Mouse (Mus musculus) CH12.LX (cell line): Measurements from ENCODE around the gene Serpinb13. TPM values are rescaled to one million over a fixed set of nuclear protein-coding genes. Genes with fewer than 3 reads are reported as not detected.

Experiments used
- DNase-seq: peaks from one replicate; pipeline ENCODE4 v3.0.0-alpha.2; 2013; ENCODE audit errors: extremely low read depth
- H3K27ac ChIP-seq: 2 replicates; pipeline ENCODE4 v1.5.1; 2012; ENCODE audit warnings: low read depth, mild to moderate bottlenecking, control low read depth, moderate library complexity; ENCODE audit not compliant: insufficient read depth
- H3K27me3 ChIP-seq: replicated peaks from 2 replicates; pipeline ENCODE3; 2012; ENCODE audit warnings: inconsistent platforms
- H3K36me3 ChIP-seq, 2 experiments: replicated peaks in 1 of 2; 2 replicates each; pipeline versions ENCODE3 to v1.6.1; 2012; ENCODE audit warnings: inconsistent platforms in 1 of 2, low read length in 1 of 2, mild to moderate bottlenecking in 1 of 2, mixed read lengths in 1 of 2, moderate library complexity in 1 of 2; ENCODE audit not compliant: control insufficient read depth in 1 of 2, insufficient read depth in 1 of 2
- H3K4me1 ChIP-seq, 2 experiments: 2 replicates each; pipeline ENCODE4 v1.6.1; 2012; ENCODE audit warnings: inconsistent platforms in 1 of 2, moderate library complexity in 1 of 2; ENCODE audit not compliant: insufficient read depth in 2 of 2, control insufficient read depth in 1 of 2
- H3K4me2 ChIP-seq: 2 replicates; pipeline ENCODE4 v1.6.1; 2012; ENCODE audit warnings: low read depth, mild to moderate bottlenecking, control low read depth; ENCODE audit not compliant: poor library complexity, insufficient read depth, severe bottlenecking
- H3K4me3 ChIP-seq, 3 experiments: fragments of 150-350 bp in 1 of 3; sonication (generic) in 1 of 3; replicated peaks in 1 of 3; 2 replicates each; pipeline versions ENCODE3 to v1.5.1; 2011 to 2012; ENCODE audit warnings: low read depth in 2 of 3, low read length in 2 of 3, mild to moderate bottlenecking in 2 of 3, moderate library complexity in 2 of 3, control low read depth in 1 of 3, improper control_type of control experiment in 1 of 3, inconsistent platforms in 1 of 3, mixed read lengths in 1 of 3; ENCODE audit not compliant: poor library complexity in 1 of 3
- H3K79me2 ChIP-seq: replicated peaks from 2 replicates; pipeline ENCODE4 v1.6.1; 2012; ENCODE audit warnings: mild to moderate bottlenecking, moderate library complexity; ENCODE audit not compliant: control insufficient read depth, poor library complexity, insufficient read depth, severe bottlenecking; ENCODE audit errors: extremely low read depth
- H3K9ac ChIP-seq: 2 replicates; pipeline ENCODE4 v1.6.1; 2012; ENCODE audit warnings: low read depth, mild to moderate bottlenecking, control low read depth, moderate library complexity; ENCODE audit not compliant: insufficient read depth
- H3K9me3 ChIP-seq: replicated peaks from 2 replicates; pipeline ENCODE3; 2012; ENCODE audit warnings: low read length, inconsistent platforms, mixed read lengths
- BHLHE40 ChIP-seq: IDR thresholded peaks from 2 replicates; pipeline ENCODE4 v1.6.1; 2011; ENCODE audit warnings: mild to moderate bottlenecking, low read depth, low read length, improper control_type of control experiment
- CHD2 ChIP-seq: IDR thresholded peaks from 2 replicates; pipeline ENCODE4 v1.6.1; 2011; ENCODE audit warnings: low read length, improper control_type of control experiment
- CTCF ChIP-seq, 2 experiments: IDR thresholded peaks in 1 of 2; conservative IDR thresholded peaks in 1 of 2; 2 replicates each; pipeline ENCODE4 v1.5.1; 2011 to 2012; ENCODE audit warnings: low read depth in 2 of 2, low read length in 2 of 2, improper control_type of control experiment in 1 of 2, inconsistent platforms in 1 of 2, mild to moderate bottlenecking in 1 of 2, moderate library complexity in 1 of 2
- ELF1 ChIP-seq: IDR thresholded peaks from 2 replicates; pipeline ENCODE4 v1.6.1; 2014; ENCODE audit warnings: low read depth, mild to moderate bottlenecking, inconsistent platforms, low read length, improper control_type of control experiment
- EP300 ChIP-seq: IDR thresholded peaks from 2 replicates; pipeline ENCODE4 v1.6.1; 2011; ENCODE audit warnings: low read length, improper control_type of control experiment
- ETS1 ChIP-seq: conservative IDR thresholded peaks from 2 replicates; pipeline ENCODE4 v1.6.1; 2012; ENCODE audit warnings: low read depth, mild to moderate bottlenecking, inconsistent platforms, low read length, improper control_type of control experiment, moderate library complexity
- GABPA ChIP-seq: IDR thresholded peaks from 2 replicates; pipeline ENCODE4 v1.6.1; 2012; ENCODE audit warnings: low read depth, low read length, improper control_type of control experiment, inconsistent platforms; ENCODE audit not compliant: insufficient replicate concordance
- HCFC1 ChIP-seq: IDR thresholded peaks from 2 replicates; pipeline ENCODE4 v1.6.1; 2012; ENCODE audit warnings: low read depth, mild to moderate bottlenecking, inconsistent platforms, low read length, improper control_type of control experiment
- IRF4 ChIP-seq: IDR thresholded peaks from 2 replicates; pipeline ENCODE4 v1.6.1; 2014; ENCODE audit warnings: low read depth, mild to moderate bottlenecking, inconsistent platforms, low read length, improper control_type of control experiment
- JUN ChIP-seq: IDR thresholded peaks from 2 replicates; pipeline ENCODE4 v1.6.1; 2011; ENCODE audit warnings: low read depth, mild to moderate bottlenecking, low read length, improper control_type of control experiment, moderate library complexity; ENCODE audit not compliant: insufficient read depth
- JUND ChIP-seq: conservative IDR thresholded peaks from 2 replicates; pipeline ENCODE4 v1.6.1; 2011; ENCODE audit warnings: low read depth, low read length, improper control_type of control experiment
- KAT2A ChIP-seq: IDR thresholded peaks from 2 replicates; pipeline ENCODE4 v1.6.1; 2012; ENCODE audit warnings: low read length, improper control_type of control experiment, inconsistent platforms; ENCODE audit not compliant: insufficient replicate concordance
- MAFK ChIP-seq: IDR thresholded peaks from 2 replicates; pipeline ENCODE4 v1.6.1; 2011; ENCODE audit warnings: low read length, improper control_type of control experiment; ENCODE audit not compliant: insufficient replicate concordance
- MAX ChIP-seq: IDR thresholded peaks from 2 replicates; pipeline ENCODE4 v1.6.1; 2011; ENCODE audit warnings: low read length, improper control_type of control experiment
- MAZ ChIP-seq: IDR thresholded peaks from 2 replicates; pipeline ENCODE4 v1.6.1; 2012; ENCODE audit warnings: low read depth, mild to moderate bottlenecking, inconsistent platforms, low read length, improper control_type of control experiment, moderate library complexity
- MEF2A ChIP-seq: IDR thresholded peaks from 2 replicates; pipeline ENCODE4 v1.6.1; 2014; ENCODE audit warnings: low read depth, mild to moderate bottlenecking, inconsistent platforms, low read length, improper control_type of control experiment, borderline replicate concordance
- MXI1 ChIP-seq: IDR thresholded peaks from 2 replicates; pipeline ENCODE4 v1.6.1; 2011; ENCODE audit warnings: mild to moderate bottlenecking, low read depth, low read length, improper control_type of control experiment
- MYC ChIP-seq: IDR thresholded peaks from 2 replicates; pipeline ENCODE4 v1.6.1; 2011; ENCODE audit warnings: low read depth, mild to moderate bottlenecking, improper control_type of control experiment, low read length
- NELFE ChIP-seq: IDR thresholded peaks from 2 replicates; pipeline ENCODE4 v1.6.1; 2011; ENCODE audit warnings: low read depth, low read length, improper control_type of control experiment
- NRF1 ChIP-seq: IDR thresholded peaks from 2 replicates; pipeline ENCODE4 v1.6.1; 2014; ENCODE audit warnings: low read depth, mild to moderate bottlenecking, inconsistent platforms, low read length, improper control_type of control experiment, moderate library complexity
- PAX5 ChIP-seq: IDR thresholded peaks from 2 replicates; pipeline ENCODE4 v1.6.1; 2012; ENCODE audit warnings: low read length, inconsistent platforms, mixed read lengths
- POLR2A ChIP-seq: IDR thresholded peaks from 2 replicates; pipeline ENCODE4 v1.6.1; 2011; ENCODE audit warnings: low read depth, mild to moderate bottlenecking, improper control_type of control experiment, low read length
- POLR2AphosphoS2 ChIP-seq: IDR thresholded peaks from 2 replicates; pipeline ENCODE4 v1.6.1; 2011; ENCODE audit warnings: low read depth, low read length, improper control_type of control experiment
- RCOR1 ChIP-seq: conservative IDR thresholded peaks from 2 replicates; pipeline ENCODE4 v1.6.1; 2012; ENCODE audit warnings: low read depth, mild to moderate bottlenecking, inconsistent platforms, low read length, improper control_type of control experiment
- SIN3A ChIP-seq: IDR thresholded peaks from 2 replicates; pipeline ENCODE4 v1.6.1; 2012; ENCODE audit warnings: low read length, improper control_type of control experiment, inconsistent platforms
- TCF12 ChIP-seq: IDR thresholded peaks from 2 replicates; pipeline ENCODE4 v1.6.1; 2014; ENCODE audit warnings: low read depth, mild to moderate bottlenecking, inconsistent platforms, low read length, improper control_type of control experiment
- USF1 ChIP-seq: IDR thresholded peaks from 2 replicates; pipeline ENCODE4 v1.6.1; 2014; ENCODE audit warnings: low read depth, mild to moderate bottlenecking, inconsistent platforms, low read length, improper control_type of control experiment
- USF2 ChIP-seq: conservative IDR thresholded peaks from 2 replicates; pipeline ENCODE4 v1.6.1; 2011; ENCODE audit warnings: low read depth, low read length, improper control_type of control experiment
- ZC3H11A ChIP-seq: IDR thresholded peaks from 2 replicates; pipeline ENCODE4 v1.6.1; 2012; ENCODE audit warnings: low read depth, mild to moderate bottlenecking, inconsistent platforms, low read length, improper control_type of control experiment
- ZKSCAN1 ChIP-seq: IDR thresholded peaks from 2 replicates; pipeline ENCODE4 v1.6.1; 2012; ENCODE audit warnings: low read depth, inconsistent platforms, low read length, improper control_type of control experiment, borderline replicate concordance
- ZNF384 ChIP-seq: IDR thresholded peaks from 2 replicates; pipeline ENCODE4 v1.6.1; 2012; ENCODE audit warnings: low read depth, low read length, improper control_type of control experiment, inconsistent platforms
- dilution Hi-C: fragments of 300-500 bp; cut with MboI; formaldehyde crosslinking; loops from 2 replicates; pipeline ENCODE4 v1.14.3; 2020; ENCODE audit warnings: low sequenced_read_pairs; ENCODE audit not compliant: extremely low pct_unique_long_range_greater_than_20kb, extremely low pct_ligation_motif_present
- in situ Hi-C: fragments of 300-500 bp; cut with MboI; formaldehyde crosslinking; loops from 3 replicates; pipeline ENCODE4 v1.14.3; 2019; ENCODE audit warnings: low sequenced_read_pairs, low pct_ligation_motif_present, low pct_unique_long_range_greater_than_20kb, mixed read lengths
- polyA plus RNA-seq: library from polyadenylated mRNA; unstranded; fragments of >175 nt; gene quantifications from 2 replicates; pipeline ENCODE4 v1.2.1, GENCODE M21; 2012; ENCODE audit warnings: low read depth; ENCODE audit not compliant: insufficient read length
- total RNA-seq, 2 experiments: library from RNA; depleted of rRNA; stranded (reverse); fragments of 300-350 nt in 1 of 2; fragments of >200 nt in 1 of 2; gene quantifications; 2 replicates each; pipeline ENCODE4 v1.2.3; 2012 to 2014

The Serpinb13 gene
- total and polyA plus RNA-seq, 3 experiments = not detected

GRCm38 (mm10) chr1:107006316-107006715 is 25.5 kb downstream of the Serpinb13 start:
- DNase-seq = no peak
- Histone ChIP-seq H3K4me1 (no peaks in the 10 kb centered on the region), H3K36me3 (no peaks in the 10 kb centered on the region), H3K9ac (no peak overlapping the region), H3K4me2 (no peak overlapping the region), H3K9me3 (no peaks in the 10 kb centered on the region), H3K27me3 (peaks cover 5% of the 10 kb centered on the region), H3K79me2 (no peaks in the 10 kb centered on the region), H3K27ac (no peak overlapping the region), H3K4me3 (no peak overlapping the region)
- in situ Hi-C loops (no loop called here), dilution Hi-C loops (no loop called here)
- TF ChIP-seq CTCF (conservative IDR thresholded peaks at IDR 0.05 in 1 of 2, IDR thresholded peaks at IDR 0.05 in 1 of 2; ENCODE audit: low read depth in 2 of 2, low read length in 2 of 2) (no peak), MEF2A (no peak), ZKSCAN1 (no peak), KAT2A (no peak), ZNF384 (no peak), JUN (no peak), HCFC1 (no peak), ELF1 (no peak), USF2 (no peak), IRF4 (no peak), BHLHE40 (no peak), ZC3H11A (no peak), TCF12 (no peak), MAFK (no peak), POLR2AphosphoS2 (no peak), SIN3A (no peak)

DNA sequence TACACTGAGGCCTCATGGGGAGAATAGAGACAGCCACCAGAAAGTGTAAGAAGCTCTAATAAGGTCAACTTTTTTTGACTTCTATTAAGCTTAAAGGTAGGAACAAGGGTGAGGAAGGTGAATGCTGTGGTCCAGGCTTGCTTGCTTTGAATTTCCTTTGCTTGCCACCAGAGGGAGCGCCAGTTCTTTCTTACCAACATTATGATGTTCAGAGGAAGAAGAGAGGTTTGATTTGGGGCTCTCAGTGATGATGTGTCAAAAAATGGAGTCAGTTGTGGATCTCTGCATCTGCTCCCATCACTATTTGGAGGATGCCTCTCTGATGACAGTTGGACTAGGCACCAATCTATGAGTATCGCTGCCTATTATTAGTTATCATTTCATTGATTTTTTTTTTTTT is 33.7 kb downstream of the Serpinb13 start:
- H3K4me2 ChIP-seq = peak overlapping the region; percentile 56; the same call in 1 of the 2 replicates
- no peak overlapping the region for H3K9ac ChIP-seq
- H3K27me3 ChIP-seq = no peaks in the 10 kb centered on the region
- H3K9me3 ChIP-seq = no peaks in the 10 kb centered on the region
- dilution Hi-C loops = no loop called here
- H3K4me3 ChIP-seq = no peak overlapping the region
- DNase-seq = peak; percentile 74
- H3K4me1 ChIP-seq = peaks cover 3 to 11% of the 10 kb centered on the region in 2 experiments; a peak in 3 of 4 replicates
- in situ Hi-C loops = loop anchor here (5.0 kb wide), 1 partner anchor 468 kb away; no protein-coding TSS in a partner anchor
- no peaks in the 10 kb centered on the region for H3K36me3 ChIP-seq
- no peaks in the 10 kb centered on the region for H3K79me2 ChIP-seq
- no peak overlapping the region for H3K27ac ChIP-seq
- TF ChIP-seq EP300 (no peak), CHD2 (no peak), USF2 (no peak), MYC (no peak), ZKSCAN1 (no peak), JUND (peak; percentile 39; the same call in 1 of the 2 replicates), GABPA (no peak), CTCF (conservative IDR thresholded peaks at IDR 0.05 in 1 of 2, IDR thresholded peaks at IDR 0.05 in 1 of 2; ENCODE audit: low read depth in 2 of 2, low read length in 2 of 2) (peak; percentile 68 to 83; a peak in 3 of 4 replicates), TCF12 (no peak), USF1 (no peak), POLR2A (no peak), KAT2A (no peak), POLR2AphosphoS2 (no peak), NELFE (peak; percentile 40; the same call in 1 of the 2 replicates), MAFK (no peak), IRF4 (no peak), MXI1 (no peak), BHLHE40 (no peak), ETS1 (no peak), RCOR1 (no peak), SIN3A (no peak), HCFC1 (no peak), PAX5 (no peak), MEF2A (no peak), MAX (no peak), NRF1 (no peak), ELF1 (peak; percentile 21; the same call in 1 of the 2 replicates), MAZ (no peak)
